Mouse (Mus musculus): ENCODE measurements at regions not wholly inside any gene's neighbourhood (a gene's known extent, or its start where the extent isn't known, plus 50 kb on each side); places are given as distances from the start of the nearest gene placed in this dataset.
"Not testable (repeated sequence)": the region's sequence is repeated elsewhere in the genome, so short reads cannot be mapped to it uniquely, and the experiment has no call there.

DNA sequence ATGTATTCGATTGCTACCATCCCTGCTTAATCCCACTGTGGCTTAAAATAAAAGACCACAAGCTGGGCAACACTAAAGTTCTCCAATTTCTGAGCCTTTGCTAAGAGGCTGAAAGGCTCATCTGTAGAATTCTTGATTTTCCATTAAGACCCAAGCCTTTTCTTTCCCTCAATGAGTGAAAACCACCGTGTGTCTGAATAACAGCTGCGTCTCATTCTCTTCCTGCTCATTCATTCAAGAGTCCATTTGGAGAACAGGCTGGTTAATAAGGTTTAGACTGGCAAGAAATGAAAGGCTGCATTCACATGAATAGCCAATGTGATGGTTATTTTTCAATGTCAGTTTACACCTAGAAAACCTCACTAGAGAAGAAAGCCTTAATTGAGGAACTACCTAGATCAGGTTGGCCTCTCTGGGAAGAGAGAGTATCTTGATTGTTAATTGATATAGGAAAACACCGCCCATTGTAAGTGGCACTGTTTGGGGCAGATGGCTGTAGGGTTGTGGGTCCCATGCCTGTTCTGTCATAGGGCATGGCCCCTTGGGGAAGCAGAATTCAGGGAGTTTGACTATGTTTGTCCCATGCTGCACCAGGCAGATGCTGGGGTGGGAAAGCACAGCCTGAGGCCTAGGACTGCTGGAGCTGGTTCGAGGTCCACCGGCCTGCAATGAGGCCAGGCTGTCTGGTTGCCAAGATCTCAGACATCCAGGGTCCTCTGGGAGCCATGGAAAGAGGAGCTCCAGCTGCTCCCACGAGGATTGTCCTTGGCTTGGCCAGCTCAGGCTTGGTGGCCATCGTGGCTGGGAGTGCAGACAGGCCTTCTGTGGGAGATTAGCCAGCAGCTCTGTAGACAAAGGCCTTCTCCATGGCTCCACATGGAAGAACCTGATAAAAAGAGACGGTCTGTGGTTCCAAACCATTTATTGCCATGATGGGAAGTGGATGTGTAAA lies 161.3 kb upstream of the Castor2 start:
- no peak for DNase-seq (ENCODE audit: low spot score in 2 of 2)

DNA sequence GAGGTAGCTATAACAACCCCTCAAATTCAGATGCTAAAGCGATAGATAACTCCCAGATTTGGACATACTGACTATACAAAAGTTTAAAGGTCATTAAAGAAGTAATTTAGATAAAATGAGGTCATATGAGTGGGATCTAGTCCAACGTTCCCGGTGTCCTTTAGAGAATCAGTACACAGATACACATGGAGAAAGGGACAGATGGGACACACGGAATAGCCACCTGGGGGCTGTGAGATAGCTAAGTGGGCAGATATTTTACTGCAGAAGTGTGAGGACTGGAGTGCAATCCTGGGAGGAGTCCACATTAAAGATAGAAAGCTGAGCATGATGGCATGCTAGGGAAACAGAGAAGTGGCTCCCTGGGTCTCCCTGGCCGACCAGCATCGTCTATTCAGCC lies 164.1 kb upstream of the Castor2 start:
- DNase-seq (ENCODE audit: low spot score in 2 of 2), result no peak

DNA sequence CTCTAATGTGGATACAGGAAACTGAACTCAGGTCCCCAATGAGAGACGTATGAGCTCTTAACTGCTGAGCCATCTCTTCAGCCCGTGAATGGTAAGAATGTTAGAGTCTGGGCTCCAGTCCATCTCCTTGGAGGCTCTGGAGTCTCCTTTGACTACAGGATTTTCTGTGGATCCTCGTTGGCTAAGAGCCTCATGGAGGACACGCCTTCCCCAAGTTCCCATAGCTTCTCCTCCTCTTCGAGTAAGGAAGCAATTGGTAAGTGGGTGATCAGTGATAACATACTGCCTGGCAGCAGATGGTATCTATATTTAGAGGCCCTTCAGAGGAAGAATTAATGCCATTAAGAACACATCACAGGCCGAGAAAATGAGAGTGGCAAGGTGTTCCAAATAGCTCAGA lies 164.5 kb upstream of the Castor2 start:
- peak; percentile 43 to 54 for DNase-seq (ENCODE audit: low spot score in 2 of 2)

DNA sequence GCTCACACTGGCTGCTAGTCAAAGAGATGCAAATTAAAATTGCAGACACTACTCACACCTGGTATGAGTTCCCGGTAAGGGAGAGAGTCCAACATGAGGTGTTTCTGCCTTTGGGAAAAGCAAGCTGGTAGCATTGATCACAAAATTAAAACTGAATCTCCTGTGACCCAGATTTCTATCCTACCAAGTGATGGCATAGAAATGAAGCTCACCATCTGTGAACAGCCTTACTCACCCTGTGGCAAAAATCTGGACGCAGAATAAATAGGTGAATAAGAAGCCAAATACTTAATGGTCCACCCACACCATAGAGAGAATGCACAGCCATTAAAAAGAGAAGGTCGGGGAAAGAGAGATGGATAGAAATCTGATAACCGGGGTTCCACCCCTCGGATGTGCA lies 169.4 kb upstream of the Castor2 start:
- DNase-seq (ENCODE audit: low spot score in 2 of 2), result no peak

GRCm38 (mm10) chr5:133927054-133927453 lies 172.5 kb upstream of the Castor2 start:
- DNase-seq (ENCODE audit: low spot score in 2 of 2), result peak; percentile 38 to 62

GRCm38 (mm10) chr5:133925184-133925900 lies 174.2 kb upstream of the Castor2 start:
- peak; percentile 23 to 29 for DNase-seq (ENCODE audit: low spot score in 2 of 2)

GRCm38 (mm10) chr5:133922181-133922580 lies 177.3 kb upstream of the Castor2 start:
- DNase-seq (ENCODE audit: low spot score in 2 of 2), result no peak

GRCm38 (mm10) chr5:133915734-133916550 lies 183.6 kb upstream of the Castor2 start:
- peak in 1 of 2 experiments; percentile 12 for DNase-seq (ENCODE audit: low spot score in 2 of 2)

GRCm38 (mm10) chr5:133907442-133907841 lies 192.1 kb upstream of the Castor2 start:
- DNase-seq (ENCODE audit: low spot score in 2 of 2), result no peak

DNA sequence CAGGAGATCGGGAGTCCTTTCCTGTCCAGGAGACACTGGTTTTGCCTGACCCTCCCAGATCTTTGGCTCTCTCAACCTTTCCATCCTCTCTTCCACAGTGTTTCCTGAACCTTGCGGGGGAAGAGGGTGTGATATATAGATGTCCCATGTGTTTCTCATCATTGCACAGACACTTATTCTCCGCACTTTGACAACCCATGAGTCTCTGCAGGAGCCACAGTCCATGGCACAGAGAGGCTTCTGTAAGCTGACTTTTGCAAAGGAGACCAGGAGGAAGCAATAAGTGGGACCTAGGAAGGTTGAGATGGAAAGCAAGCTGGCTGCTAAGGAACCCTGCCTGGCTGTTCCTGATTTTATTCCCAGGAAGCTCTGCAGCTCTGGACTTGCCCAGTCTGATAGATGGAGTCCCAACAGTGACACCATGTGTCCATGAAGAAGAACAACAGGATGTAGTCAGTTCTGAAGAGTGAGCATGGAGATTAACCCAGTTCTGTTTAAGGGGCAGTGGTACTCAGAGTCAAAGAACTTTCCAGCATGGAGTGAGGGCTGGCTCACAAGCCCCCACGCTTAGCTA lies 201.4 kb upstream of the Castor2 start:
- peak in 1 of 2 experiments; percentile 20 for DNase-seq (ENCODE audit: low spot score in 2 of 2)

GRCm38 (mm10) chr5:133890728-133891127 lies 208.8 kb upstream of the Castor2 start:
- no peak for DNase-seq (ENCODE audit: low spot score in 2 of 2)

DNA sequence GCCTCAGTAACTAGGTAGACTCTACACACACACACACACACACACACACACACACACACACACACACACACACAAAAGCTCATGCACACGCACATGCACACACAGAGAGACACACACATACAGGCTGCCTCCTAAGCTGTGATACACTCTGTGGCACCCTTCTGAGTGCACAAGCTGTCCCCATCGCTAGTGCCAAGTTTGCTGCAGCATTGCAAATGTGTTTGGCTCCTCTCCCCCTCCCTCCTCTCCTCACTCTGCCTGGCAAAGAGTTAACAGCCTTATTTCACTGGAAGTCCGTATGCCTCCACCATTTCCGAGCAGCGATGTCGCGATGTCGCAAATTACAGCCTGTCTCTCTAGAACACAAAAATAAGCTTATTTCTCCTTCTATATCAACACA lies 209.7 kb upstream of the Castor2 start:
- peak; percentile 84 for DNase-seq (ENCODE audit: low spot score in 2 of 2)

DNA sequence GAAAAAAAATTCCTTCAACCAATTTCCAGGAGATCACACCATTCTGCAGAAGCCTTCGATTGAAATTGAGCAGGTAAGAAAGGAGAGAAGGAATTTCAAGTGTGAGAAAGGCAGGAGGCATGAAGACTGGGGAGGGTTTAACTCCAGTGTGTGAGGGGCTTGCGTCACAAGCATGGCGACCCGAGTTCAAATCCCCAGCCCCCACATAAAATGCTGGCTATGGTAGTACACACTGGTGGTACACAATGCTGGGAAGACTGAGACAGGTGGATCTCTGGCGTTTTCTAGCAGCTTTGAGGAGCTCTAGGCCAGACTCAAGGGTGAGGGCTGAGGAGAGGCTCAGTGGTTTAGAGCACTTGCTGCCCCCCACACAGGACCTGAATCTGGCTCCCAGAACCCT lies 214.0 kb upstream of the Castor2 start:
- no peak for DNase-seq (ENCODE audit: low spot score in 2 of 2)

GRCm38 (mm10) chr5:133885016-133885415 lies 214.5 kb upstream of the Castor2 start:
- peak; percentile 31 to 46 for DNase-seq (ENCODE audit: low spot score in 2 of 2)

DNA sequence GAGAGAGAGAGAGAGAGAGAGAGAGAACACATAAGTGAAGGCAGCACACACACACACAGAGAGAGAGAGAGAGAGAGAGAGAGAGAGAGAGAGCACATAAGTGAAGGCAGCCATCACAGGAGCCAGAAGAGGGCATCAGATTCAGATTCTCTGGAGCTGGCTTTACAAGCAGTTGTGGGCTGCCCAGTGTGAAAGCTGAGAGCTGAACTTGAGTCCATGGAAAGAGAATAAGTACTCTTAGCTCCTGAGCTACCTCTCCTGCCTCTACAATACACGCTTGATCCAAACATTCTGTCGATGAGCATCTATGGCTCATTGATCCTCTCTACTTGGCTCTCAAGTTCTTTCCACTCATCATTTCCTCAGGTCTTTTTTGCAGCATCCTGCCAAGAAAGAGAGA lies 214.9 kb upstream of the Castor2 start:
- no peak for DNase-seq (ENCODE audit: low spot score in 2 of 2)

DNA sequence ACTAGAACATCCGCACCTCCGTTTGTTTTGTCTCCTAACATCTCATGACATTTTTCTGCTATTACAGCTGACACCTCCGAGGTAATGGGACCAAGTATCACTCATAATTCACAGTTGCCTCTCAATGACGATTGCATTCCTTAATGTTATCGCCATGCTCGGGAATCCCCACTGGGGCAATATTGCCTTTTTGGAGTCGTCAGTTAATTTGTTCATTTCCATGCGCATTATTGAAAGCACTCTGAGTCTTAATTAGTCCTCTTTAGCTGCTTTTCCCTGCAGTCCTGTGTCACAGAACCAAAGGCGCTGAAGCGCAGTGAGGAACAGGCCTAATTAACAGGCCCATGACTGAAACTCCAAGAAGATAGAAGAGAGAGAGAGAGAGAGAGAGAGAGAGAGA lies 255.0 kb upstream of the Castor2 start:
- no peak for DNase-seq (ENCODE audit: low spot score in 2 of 2)

DNA sequence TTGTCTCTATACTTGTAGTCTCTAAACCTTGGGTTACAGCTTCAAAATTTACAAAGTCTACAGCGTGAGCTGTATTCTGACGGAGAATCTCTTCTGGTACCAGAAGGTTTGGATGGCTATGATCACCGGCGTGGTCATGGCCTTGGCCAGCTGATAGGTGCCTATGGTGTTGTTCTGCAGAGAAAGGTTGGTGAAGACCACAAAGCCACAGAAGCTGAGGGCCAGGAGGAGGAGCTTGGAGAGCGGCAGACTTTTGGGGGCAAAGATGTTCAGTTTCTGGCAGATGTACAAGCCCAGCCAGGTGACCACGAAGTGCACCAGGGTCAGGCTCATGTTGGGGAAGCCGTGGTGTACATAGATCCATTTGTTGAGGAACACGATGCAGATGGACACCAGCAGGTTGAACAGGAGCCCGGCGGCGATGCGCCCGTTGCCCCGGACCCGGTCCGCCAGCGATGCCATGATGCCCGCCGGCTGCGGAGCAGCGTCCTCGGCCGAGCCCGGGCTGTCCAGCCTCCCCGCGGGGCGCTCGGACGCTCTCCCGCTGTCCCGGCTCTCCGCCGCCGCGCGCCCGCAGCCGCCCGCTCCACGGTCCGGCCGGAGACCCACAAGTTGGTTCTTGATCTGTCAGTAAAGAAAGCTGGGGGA lies 257.3 kb upstream of the Castor2 start:
- DNase-seq (ENCODE audit: low spot score in 2 of 2), result not testable (repeated sequence)

DNA sequence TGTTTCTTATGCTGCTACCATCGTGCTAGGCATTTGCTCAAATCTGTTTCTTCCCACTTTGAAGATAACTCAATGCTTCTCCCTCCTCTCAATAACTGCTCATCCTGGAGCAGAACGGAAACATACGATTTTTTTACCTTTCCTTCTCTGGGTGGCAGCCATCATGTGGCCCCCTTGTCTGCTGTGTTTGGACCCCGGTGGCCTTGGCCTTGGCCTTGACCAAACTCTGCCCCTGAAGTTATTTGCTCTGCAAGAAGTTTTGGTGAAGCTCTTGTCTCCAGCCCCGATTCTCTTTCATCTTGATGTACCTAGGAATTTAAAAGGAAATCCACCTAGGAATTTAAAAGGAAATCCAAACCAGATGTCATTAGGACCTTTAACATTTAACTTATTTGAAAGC lies 261.2 kb upstream of the Castor2 start:
- DNase-seq (ENCODE audit: low spot score in 2 of 2), result no peak

DNA sequence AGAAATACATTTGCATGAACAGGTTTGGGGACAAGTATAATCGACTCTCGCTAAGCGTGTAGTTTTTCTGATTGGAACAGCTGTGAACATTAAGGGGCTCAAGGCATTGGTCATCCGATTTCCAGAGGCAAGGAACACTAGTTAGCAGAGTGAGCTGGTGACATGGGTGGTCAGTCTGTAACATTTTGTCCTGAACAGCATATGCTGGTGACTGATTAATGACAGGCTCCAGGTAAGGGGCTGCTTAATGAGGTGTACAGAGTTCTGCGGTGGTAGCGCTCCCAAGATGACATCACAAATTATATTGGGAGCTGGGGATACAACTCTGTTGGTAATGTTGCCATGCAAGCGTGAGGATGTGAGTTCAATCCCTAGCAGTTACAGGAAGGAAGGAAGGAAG lies 266.3 kb upstream of the Castor2 start:
- DNase-seq (ENCODE audit: low spot score in 2 of 2), result no peak

DNA sequence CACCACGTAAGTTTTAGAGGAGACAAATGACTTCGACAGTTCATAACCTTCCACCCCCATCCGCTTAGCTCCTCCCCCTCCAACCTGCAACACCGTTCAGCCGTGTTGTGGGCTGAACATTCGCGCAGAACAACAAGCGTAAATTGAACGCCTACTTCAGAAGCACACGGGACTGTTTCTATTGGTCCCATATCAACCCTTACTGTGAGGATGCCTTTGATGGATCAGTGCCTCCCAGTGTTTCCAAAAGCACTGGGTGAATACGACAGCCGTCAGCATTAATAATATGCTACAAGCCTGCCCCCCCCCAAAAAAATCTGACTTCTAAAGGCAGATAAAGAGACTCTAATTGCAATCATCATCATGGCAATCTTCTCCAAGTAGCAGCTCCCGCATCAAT lies 271.3 kb upstream of the Castor2 start:
- DNase-seq (ENCODE audit: low spot score in 2 of 2), result no peak

DNA sequence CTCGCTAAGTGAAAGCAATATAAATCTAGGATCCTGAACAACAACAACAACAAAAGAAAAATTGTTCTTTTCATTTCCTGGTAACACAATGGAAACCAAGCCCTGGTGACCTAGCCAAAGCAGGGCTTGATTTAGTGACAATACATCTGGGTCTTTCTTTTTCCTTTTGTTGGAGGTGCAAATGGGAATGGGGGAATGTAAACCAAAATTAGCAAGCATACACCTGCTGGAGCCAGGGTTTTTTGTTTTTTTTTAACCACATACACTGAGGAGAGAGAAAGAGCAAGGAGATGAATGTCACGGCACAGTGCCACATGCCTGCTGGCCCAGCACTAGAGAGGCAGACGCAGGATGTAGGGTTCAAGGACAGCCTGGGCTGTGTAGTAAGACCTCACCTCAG lies 275.6 kb upstream of the Castor2 start:
- no peak for DNase-seq (ENCODE audit: low spot score in 2 of 2)

Data from layer of hippocampus, adult 8-10 months (tissue).